Mouse (Mus musculus): ENCODE data around the gene Stpg4.

The Stpg4 gene

GRCm38 (mm10) chr17:87378354-87379159 is 49.0 kb downstream of the Stpg4 start:
- peak; percentile 41 to 72 for DNase-seq (ENCODE audit: inconsistent age in 2 of 2, low spot score in 1 of 2)

GRCm38 (mm10) chr17:87377536-87377935 is 50.0 kb downstream of the Stpg4 start:
- no peak for DNase-seq (ENCODE audit: inconsistent age in 2 of 2, low spot score in 1 of 2)

GRCm38 (mm10) chr17:87376831-87377471 is 50.6 kb downstream of the Stpg4 start:
- DNase-seq (ENCODE audit: inconsistent age in 2 of 2, low spot score in 1 of 2): no peak

GRCm38 (mm10) chr17:87375941-87376511 is 51.5 kb downstream of the Stpg4 start:
- DNase-seq (ENCODE audit: inconsistent age in 2 of 2, low spot score in 1 of 2): no peak

GRCm38 (mm10) chr17:87373327-87373726 is 54.2 kb downstream of the Stpg4 start:
- DNase-seq (ENCODE audit: inconsistent age in 2 of 2, low spot score in 1 of 2): no peak

GRCm38 (mm10) chr17:87372189-87372588 is 55.4 kb downstream of the Stpg4 start:
- no peak for DNase-seq (ENCODE audit: inconsistent age in 2 of 2, low spot score in 1 of 2)

- DNase-seq (ENCODE audit: inconsistent age in 2 of 2, low spot score in 1 of 2): no peak
Observed at GRCm38 (mm10) chr17:87369270-87369759, 58.2 kb downstream of the Stpg4 start.

- no peak for DNase-seq (ENCODE audit: inconsistent age in 2 of 2, low spot score in 1 of 2)
Observed at GRCm38 (mm10) chr17:87368481-87368880, 59.1 kb downstream of the Stpg4 start.

GRCm38 (mm10) chr17:87367640-87368039 is 59.9 kb downstream of the Stpg4 start:
- peak in 1 of 2 experiments; percentile 74 for DNase-seq (ENCODE audit: inconsistent age in 2 of 2, low spot score in 1 of 2)

GRCm38 (mm10) chr17:87367228-87367627 is 60.3 kb downstream of the Stpg4 start:
- DNase-seq (ENCODE audit: inconsistent age in 2 of 2, low spot score in 1 of 2): peak in 1 of 2 experiments; percentile 50

- no peak for DNase-seq (ENCODE audit: inconsistent age in 2 of 2, low spot score in 1 of 2)
Observed at GRCm38 (mm10) chr17:87366520-87366919, 61.0 kb downstream of the Stpg4 start.

- no peak for DNase-seq (ENCODE audit: inconsistent age in 2 of 2, low spot score in 1 of 2)
Observed at GRCm38 (mm10) chr17:87365268-87365667, 62.3 kb downstream of the Stpg4 start.

GRCm38 (mm10) chr17:87364108-87364507 is 63.4 kb downstream of the Stpg4 start:
- DNase-seq (ENCODE audit: inconsistent age in 2 of 2, low spot score in 1 of 2): no peak

GRCm38 (mm10) chr17:87361132-87361531 is 66.4 kb downstream of the Stpg4 start:
- no peak for DNase-seq (ENCODE audit: inconsistent age in 2 of 2, low spot score in 1 of 2)

- no peak for DNase-seq (ENCODE audit: inconsistent age in 2 of 2, low spot score in 1 of 2)
Observed at GRCm38 (mm10) chr17:87357506-87357905, 70.0 kb downstream of the Stpg4 start.

GRCm38 (mm10) chr17:87356261-87356660 is 71.3 kb downstream of the Stpg4 start:
- DNase-seq (ENCODE audit: inconsistent age in 2 of 2, low spot score in 1 of 2): no peak

- DNase-seq (ENCODE audit: inconsistent age in 2 of 2, low spot score in 1 of 2): no peak
Observed at GRCm38 (mm10) chr17:87355456-87355855, 72.1 kb downstream of the Stpg4 start.

GRCm38 (mm10) chr17:87353745-87354320 is 73.7 kb downstream of the Stpg4 start:
- DNase-seq (ENCODE audit: inconsistent age in 2 of 2, low spot score in 1 of 2): peak in 1 of 2 experiments; percentile 21

- peak in 1 of 2 experiments; percentile 28 for DNase-seq (ENCODE audit: inconsistent age in 2 of 2, low spot score in 1 of 2)
Observed at GRCm38 (mm10) chr17:87352898-87353225, 74.7 kb downstream of the Stpg4 start.

GRCm38 (mm10) chr17:87352106-87352897 is 75.2 kb downstream of the Stpg4 start:
- peak in 1 of 2 experiments; percentile 21 for DNase-seq (ENCODE audit: inconsistent age in 2 of 2, low spot score in 1 of 2)
